Mouse (Mus musculus) spleen, postnatal 36 days (tissue): ENCODE data around the gene Ip6k1.

Experiments used
- DNase-seq, 2 experiments: peaks; one replicate each; pipeline ENCODE4 v3.0.0; 2022; ENCODE audit warnings: low spot score in 2 of 2, mixed read lengths in 1 of 2

Ip6k1 gene

DNA sequence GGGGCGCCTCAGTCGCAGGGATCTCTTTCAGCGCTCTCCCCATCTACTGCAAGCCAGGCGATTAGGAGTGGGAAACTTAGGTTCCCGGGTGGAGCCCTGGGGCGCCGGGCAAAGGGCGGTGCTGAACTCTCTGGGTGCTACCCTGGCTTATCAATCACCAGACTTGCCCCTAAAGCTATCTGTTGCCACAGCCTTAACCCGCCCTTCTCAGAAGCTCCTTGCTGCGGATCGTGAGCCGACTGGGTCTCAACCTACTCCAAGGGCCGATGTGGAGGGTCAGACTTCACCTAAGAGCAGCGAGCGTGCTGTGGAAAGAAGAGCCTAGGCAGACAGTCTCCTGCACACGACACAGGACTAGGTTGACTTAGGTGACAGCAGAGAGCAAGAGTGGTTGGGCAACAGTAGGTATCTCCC lies 92.7 kb downstream of the Ip6k1 start:
- DNase-seq: peak; percentile 74 to 84

- peak; percentile 55 to 65 for DNase-seq
These were observed 93.2 kb downstream of the Ip6k1 start for GRCm38 (mm10) chr9:108095518-108095917.

GRCm38 (mm10) chr9:108095949-108096712 lies 93.8 kb downstream of the Ip6k1 start:
- DNase-seq: no peak
